Mouse (Mus musculus): ENCODE measurements around the gene Ptprn2. TPM values are rescaled to one million over a fixed set of nuclear protein-coding genes. Genes with fewer than 3 reads are reported as not detected.

The Ptprn2 gene
- polyA plus RNA-seq, 1 experiment from 2014 or later = 14.9 TPM

DNA sequence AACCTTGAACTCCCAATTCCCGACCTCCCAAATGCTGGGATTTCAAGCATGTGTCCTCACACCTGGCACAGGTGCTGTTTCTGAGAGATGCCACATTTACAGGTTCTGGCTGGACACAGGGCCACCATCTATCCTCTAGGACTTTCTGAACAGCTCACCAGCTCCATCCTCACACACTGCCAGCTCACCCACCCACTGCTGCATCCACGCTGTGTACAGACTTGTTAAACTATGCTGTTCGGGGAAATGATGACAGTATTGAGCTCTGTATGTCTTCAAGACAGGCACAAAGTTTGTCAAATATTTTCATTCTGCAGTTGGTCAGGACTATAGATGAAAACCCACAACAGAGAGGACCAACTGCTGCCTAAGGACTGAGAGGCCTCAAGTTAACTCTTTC is 751.5 kb downstream of the Ptprn2 start:
- no peak for ATAC-seq
- peaks cover 85% of the 10 kb centered on the region for H3K36me3 ChIP-seq

DNA sequence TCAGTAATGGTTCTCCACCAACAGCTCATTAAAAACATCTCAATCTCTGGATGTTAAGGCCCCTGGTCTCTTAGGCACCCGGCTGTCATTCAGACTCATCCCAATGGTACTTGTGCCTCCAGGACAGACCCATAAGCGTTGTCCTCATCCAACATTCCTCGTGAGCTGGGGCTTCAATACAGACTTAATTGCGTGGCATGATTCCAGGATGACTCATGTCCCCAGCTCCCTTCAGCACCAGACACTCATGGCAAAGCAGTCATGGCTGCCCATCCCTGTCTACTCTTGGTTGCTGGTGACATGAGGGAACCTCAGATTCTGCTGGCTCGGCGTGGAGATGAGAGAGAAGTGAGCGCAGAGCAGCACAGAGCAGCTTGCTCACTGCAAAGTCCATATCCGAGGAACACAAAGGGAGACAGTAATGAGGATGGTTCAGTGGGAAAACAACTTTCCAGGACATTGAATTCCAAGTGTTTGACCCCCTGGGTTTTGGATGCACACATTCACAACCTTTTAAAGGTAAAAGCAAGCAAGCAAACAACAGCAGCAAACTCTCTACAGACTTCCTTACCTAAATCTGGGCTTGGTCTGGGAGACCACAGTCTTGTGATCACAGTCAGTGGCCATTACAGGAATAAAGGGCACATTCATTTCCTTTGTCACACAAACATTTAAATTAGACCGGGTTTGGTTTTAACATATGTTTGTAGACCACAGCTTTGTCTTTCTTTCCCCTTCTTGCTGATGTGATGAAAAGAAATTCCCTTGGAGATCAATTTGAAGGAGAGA is 754.6 kb downstream of the Ptprn2 start:
- H3K4me1 ChIP-seq (replicated peaks) = peaks cover 31% of the 10 kb centered on the region
- H3K27ac ChIP-seq = peak overlapping the region; percentile 69
- ATAC-seq = no peak
- no peak overlapping the region for H3K4me2 ChIP-seq (replicated peaks)
- no peaks in the 10 kb centered on the region for H3K27me3 ChIP-seq
- H3K4me3 ChIP-seq (replicated peaks) = no peak overlapping the region
- no peak overlapping the region for H3K9ac ChIP-seq (replicated peaks)
- 73% methylated on average over 9 of the region's 9 CpGs for WGBS
- no peaks in the 10 kb centered on the region for H3K9me3 ChIP-seq
- peaks cover 75% of the 10 kb centered on the region for H3K36me3 ChIP-seq

More for the DNA sequence above, 751.5 kb downstream of the Ptprn2 start:
- H3K4me2 ChIP-seq (replicated peaks) = no peak overlapping the region
- H3K9ac ChIP-seq (replicated peaks) = no peak overlapping the region
- 91% methylated on average over 3 of the region's 3 CpGs for WGBS
- H3K4me3 ChIP-seq (replicated peaks) = no peak overlapping the region
- peaks cover 28% of the 10 kb centered on the region for H3K4me1 ChIP-seq (replicated peaks)
- no peak overlapping the region for H3K27ac ChIP-seq
- no peaks in the 10 kb centered on the region for H3K27me3 ChIP-seq
- no peaks in the 10 kb centered on the region for H3K9me3 ChIP-seq

DNA sequence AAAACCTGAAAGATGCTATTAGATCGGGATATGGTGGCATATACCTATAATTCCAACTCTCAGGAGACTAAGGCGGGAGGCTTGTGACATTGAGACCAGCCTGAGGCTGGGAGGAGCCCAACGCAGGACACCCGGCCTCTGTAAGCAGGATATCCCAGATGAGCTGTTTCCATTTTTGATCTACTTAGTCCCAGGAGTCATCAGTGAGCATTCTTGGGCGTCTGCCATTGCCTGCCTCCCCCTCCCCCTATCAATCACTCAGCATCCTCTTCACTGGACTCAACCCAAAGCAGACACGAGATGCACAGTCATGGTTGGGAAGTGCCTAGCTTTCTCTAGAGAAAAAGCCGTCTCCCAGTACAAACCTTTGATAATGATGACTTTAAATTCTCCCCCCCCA is 756.7 kb downstream of the Ptprn2 start:
- 46% methylated on average over 7 of the region's 7 CpGs for WGBS
- peaks cover 33% of the 10 kb centered on the region for H3K4me1 ChIP-seq (replicated peaks)
- H3K4me3 ChIP-seq (replicated peaks) = no peak overlapping the region
- H3K27me3 ChIP-seq = no peaks in the 10 kb centered on the region
- H3K9me3 ChIP-seq = no peaks in the 10 kb centered on the region
- no peak overlapping the region for H3K9ac ChIP-seq (replicated peaks)
- peaks cover 55% of the 10 kb centered on the region for H3K36me3 ChIP-seq
- no peak for ATAC-seq
- peak overlapping the region; percentile 30; the same call in 1 of the 2 replicates for H3K27ac ChIP-seq
- H3K4me2 ChIP-seq (replicated peaks) = no peak overlapping the region

DNA sequence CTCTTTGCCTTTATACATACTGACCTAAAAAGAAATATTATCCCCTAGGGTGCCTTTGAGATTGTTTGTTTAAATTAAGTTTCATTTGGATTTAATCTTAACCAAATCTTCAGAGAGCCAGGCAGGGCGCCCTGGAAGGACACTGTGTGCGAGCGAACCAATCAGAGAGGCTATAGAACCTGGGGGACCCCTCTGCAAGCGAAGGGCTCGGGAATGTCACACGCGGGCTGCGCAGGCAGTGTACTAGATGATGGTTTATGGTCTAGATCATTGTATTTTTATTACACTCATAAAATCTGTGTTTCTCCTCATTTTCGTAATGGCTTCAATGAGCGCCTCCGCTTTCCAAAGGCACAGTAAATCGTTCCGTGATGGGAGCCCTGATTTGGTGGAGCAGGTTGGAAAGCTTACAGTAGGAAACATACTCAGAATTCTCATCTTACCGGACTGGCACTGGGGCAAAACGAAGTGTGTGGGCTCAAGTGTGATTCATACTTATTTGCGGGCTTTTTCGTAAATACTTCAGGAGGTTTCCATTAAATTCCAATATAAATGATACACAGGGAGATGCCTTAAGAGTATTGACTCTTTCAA is 760.5 kb downstream of the Ptprn2 start:
- peaks cover 51% of the 10 kb centered on the region for H3K36me3 ChIP-seq
- no peaks in the 10 kb centered on the region for H3K9me3 ChIP-seq
- H3K9ac ChIP-seq (replicated peaks) = no peak overlapping the region
- no peak for ATAC-seq
- H3K4me2 ChIP-seq (replicated peaks) = no peak overlapping the region
- WGBS = 87% methylated on average over 17 of the region's 17 CpGs
- peaks cover 40% of the 10 kb centered on the region for H3K4me1 ChIP-seq (replicated peaks)
- peak overlapping the region; percentile 48; the same call in 1 of the 2 replicates for H3K27ac ChIP-seq
- no peak overlapping the region for H3K4me3 ChIP-seq (replicated peaks)
- no peaks in the 10 kb centered on the region for H3K27me3 ChIP-seq

DNA sequence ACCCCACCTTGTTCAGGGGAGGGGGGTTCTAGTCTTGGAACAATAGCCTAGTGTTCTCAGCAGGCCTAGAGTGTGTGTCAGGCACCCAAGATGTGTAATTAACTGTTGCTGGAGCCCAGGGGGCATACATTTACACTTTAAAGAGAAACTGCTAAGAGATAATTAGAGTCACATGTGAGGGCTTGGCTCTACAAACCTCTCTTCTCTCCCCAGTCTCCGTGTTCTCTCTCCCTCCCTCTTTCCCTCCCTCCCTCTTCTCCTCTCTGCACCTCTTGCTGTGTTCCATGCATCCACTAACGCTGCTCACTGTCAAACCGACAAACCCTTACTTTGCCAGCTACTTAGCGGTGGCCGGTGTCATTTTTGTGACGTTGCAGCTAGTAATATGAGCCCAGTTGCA is 764.9 kb downstream of the Ptprn2 start:
- Histone ChIP-seq H3K9ac (replicated peaks) (no peak overlapping the region), H3K27me3 (no peaks in the 10 kb centered on the region), H3K9me3 (no peaks in the 10 kb centered on the region), H3K4me3 (replicated peaks) (no peak overlapping the region), H3K27ac (peak overlapping the region; percentile 84), H3K4me2 (replicated peaks) (no peak overlapping the region), H3K36me3 (peaks cover 55% of the 10 kb centered on the region), H3K4me1 (replicated peaks) (peaks cover 62% of the 10 kb centered on the region)
- peak; percentile 46 for ATAC-seq
- WGBS = 18% methylated on average over 6 of the region's 6 CpGs

DNA sequence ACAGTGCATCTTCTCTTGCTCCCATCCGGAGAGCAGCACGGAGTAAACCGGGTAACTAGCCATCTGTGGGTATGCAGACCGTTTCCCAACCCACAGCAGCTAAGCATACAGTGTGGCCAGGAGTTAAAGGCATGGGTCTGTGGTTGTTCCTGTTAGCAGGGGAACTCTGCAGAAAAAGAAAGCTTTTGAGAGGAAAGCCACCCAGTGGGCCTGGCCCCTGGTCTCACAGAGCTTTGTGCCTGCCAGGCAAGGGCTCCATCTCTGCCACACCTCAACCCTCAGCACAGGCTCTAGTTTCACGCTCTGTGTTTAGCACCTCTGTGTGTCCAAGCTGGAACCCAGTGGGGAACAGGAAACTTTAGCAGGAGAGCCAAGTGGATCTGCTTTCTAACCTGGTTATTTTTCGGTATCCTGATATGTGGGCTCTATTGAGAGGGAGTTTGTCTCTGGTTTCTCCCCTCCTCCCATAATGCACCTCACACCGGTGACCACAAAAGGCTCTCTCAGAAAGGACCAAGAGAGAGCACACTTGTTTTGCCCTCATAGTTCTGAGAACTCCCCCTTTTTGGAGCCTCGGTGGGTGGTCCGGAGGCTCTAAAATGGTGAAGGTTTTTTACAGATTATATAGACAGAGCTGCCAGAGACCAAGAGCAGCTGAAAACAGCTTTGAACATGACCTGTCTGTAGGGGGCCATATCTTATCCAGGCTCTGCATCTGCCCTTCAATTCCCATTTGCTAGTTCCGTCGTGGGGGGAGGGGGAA is 766.3 kb downstream of the Ptprn2 start:
- no peaks in the 10 kb centered on the region for H3K27me3 ChIP-seq
- H3K9me3 ChIP-seq = no peaks in the 10 kb centered on the region
- peak; percentile 12; the same call in 1 of the 2 replicates for ATAC-seq
- H3K4me2 ChIP-seq (replicated peaks) = no peak overlapping the region
- peaks cover 63% of the 10 kb centered on the region for H3K36me3 ChIP-seq
- peaks cover 73% of the 10 kb centered on the region for H3K4me1 ChIP-seq (replicated peaks)
- no peak overlapping the region for H3K4me3 ChIP-seq (replicated peaks)
- peak overlapping the region; percentile 24 for H3K9ac ChIP-seq (replicated peaks)
- peak overlapping the region; percentile 84 for H3K27ac ChIP-seq
- WGBS = 21% methylated on average over 11 of the region's 11 CpGs

DNA sequence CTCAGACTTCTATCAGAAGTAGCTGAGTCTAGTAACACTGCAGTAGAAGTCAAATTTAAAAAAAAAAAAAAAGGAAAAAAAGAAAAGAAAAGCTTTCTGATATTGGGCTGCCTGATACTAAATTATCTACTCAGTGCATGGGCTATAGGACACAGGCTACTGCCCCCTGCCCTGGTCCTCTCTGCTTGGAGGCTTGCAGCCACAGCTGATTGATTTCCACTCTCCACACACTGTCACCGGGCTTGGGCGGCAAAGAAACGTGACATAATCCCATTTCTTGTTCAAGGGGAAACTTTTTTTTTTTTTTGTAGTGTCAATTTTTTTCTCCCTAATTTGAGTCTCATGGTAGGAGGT is 766.9 kb downstream of the Ptprn2 start:
- H3K9ac ChIP-seq (replicated peaks) = no peak overlapping the region
- H3K4me1 ChIP-seq (replicated peaks) = peaks cover 78% of the 10 kb centered on the region
- H3K9me3 ChIP-seq = no peaks in the 10 kb centered on the region
- H3K27ac ChIP-seq = peak overlapping the region; percentile 84
- ATAC-seq = no peak
- no peaks in the 10 kb centered on the region for H3K27me3 ChIP-seq
- WGBS = 3% methylated on average over 3 of the region's 3 CpGs
- no peak overlapping the region for H3K4me2 ChIP-seq (replicated peaks)
- peaks cover 60% of the 10 kb centered on the region for H3K36me3 ChIP-seq
- no peak overlapping the region for H3K4me3 ChIP-seq (replicated peaks)

DNA sequence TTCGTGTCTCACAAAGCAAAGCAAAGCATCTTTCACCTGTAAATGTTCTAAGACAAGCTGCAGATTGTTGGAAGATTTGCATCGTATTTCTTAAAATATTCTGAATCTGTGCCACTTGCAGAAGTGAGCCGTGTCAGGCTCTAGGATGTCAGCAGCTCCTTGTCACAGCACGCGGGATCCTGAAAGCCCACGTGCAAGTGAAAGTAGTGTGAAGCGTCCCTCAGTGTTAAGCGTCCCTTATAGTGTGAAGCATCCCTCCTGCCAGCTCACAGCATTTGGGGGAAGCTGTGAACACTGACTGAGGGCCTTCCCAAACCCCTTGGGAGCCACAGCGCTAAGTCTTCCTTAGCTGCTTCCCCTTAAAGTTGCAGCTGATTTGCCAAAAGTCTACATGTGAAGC is 768.8 kb downstream of the Ptprn2 start:
- WGBS = 69% methylated on average over 9 of the region's 9 CpGs
- Histone ChIP-seq H3K36me3 (peaks cover 42% of the 10 kb centered on the region), H3K27ac (peak overlapping the region; percentile 91), H3K4me3 (replicated peaks) (no peak overlapping the region), H3K4me2 (replicated peaks) (no peak overlapping the region), H3K27me3 (no peaks in the 10 kb centered on the region), H3K9ac (replicated peaks) (0 out of 2 replicates have a peak overlapping the region, but pooled peaks have one; percentile 10), H3K4me1 (replicated peaks) (peaks cover 98% of the 10 kb centered on the region), H3K9me3 (no peaks in the 10 kb centered on the region)
- ATAC-seq = no peak

DNA sequence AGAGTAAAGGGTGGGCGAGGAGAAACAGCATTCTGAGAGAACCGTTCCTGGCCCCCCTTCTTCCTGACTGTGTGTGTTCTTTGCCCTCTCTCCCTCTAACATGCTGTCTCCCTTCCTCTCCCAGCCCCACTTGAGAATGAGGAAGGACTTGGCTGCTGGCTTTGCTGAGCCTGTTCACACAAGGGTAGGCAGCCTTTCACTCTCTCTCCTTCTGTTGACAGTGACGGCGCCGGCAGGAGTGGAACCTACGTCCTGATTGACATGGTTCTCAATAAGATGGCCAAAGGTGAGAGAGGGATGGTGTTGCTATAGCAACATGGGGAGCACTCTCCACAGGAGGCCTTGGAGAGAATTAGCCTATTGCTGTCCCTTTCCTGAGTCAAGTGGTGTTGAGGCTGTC is 769.8 kb downstream of the Ptprn2 start:
- Histone ChIP-seq H3K36me3 (peaks cover 38% of the 10 kb centered on the region), H3K27ac (peak overlapping the region; percentile 91), H3K4me2 (replicated peaks) (no peak overlapping the region), H3K4me1 (replicated peaks) (peaks cover 98% of the 10 kb centered on the region), H3K27me3 (no peaks in the 10 kb centered on the region), H3K9ac (replicated peaks) (peak overlapping the region; percentile 39), H3K4me3 (replicated peaks) (no peak overlapping the region), H3K9me3 (no peaks in the 10 kb centered on the region)
- ATAC-seq = peak; percentile 8; the same call in 1 of the 2 replicates
- WGBS = 8% methylated on average over 6 of the region's 6 CpGs

DNA sequence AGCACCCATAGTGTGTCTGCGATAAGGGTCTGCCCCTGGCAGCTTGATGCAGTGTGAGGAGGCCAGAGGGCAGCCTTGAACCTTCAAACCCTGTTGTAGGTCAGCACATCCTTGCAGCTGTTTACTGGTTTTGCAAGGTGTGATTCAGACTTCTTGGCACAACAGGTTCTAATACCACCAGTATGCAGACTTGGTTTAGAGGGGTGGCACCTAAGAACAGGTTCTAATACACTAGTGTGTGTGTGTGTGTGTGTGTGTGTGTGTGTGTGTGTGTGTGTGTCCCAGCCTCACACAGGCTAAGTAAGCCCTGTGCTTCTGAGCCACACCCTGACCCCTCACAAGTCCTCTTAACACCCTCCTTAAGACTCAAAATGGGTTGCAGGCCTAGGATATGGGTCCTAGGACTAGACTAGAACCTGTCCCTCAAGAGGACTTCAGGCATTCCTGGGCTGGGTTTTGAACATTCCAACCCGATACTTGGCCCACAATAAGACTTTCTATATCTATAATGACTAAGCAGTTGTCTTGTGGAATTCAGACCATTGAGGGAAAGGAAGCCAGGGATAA is 770.3 kb downstream of the Ptprn2 start:
- Histone ChIP-seq H3K9ac (replicated peaks) (0 out of 2 replicates have a peak overlapping the region, but pooled peaks have one; percentile 46), H3K36me3 (peaks cover 41% of the 10 kb centered on the region), H3K9me3 (no peaks in the 10 kb centered on the region), H3K4me3 (replicated peaks) (no peak overlapping the region), H3K4me1 (replicated peaks) (peaks cover 96% of the 10 kb centered on the region), H3K4me2 (replicated peaks) (no peak overlapping the region), H3K27me3 (no peaks in the 10 kb centered on the region), H3K27ac (peak overlapping the region; percentile 91)
- WGBS = 47% methylated on average over 2 of the region's 2 CpGs
- 0 out of 2 replicates have a peak, but pooled peaks have one; percentile 2 for ATAC-seq

DNA sequence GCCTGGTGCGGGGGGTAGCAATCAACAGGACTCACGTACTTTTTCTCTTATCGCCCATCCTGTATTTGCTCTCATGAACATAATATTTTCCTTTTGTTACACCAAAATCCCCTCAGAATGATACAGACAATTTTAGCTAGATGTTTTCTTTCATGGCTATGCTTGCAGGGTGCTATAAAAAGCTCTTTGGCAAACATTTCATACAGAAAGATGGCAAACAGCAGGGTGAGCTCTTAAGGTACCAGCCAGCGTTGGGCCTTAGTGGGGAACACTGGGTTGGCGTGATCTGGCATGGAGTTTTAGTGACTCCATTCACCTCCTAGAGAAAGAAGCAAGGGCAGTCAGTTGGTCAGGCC is 771.3 kb downstream of the Ptprn2 start:
- Histone ChIP-seq H3K9me3 (no peaks in the 10 kb centered on the region), H3K4me2 (replicated peaks) (no peak overlapping the region), H3K4me3 (replicated peaks) (no peak overlapping the region), H3K27me3 (no peaks in the 10 kb centered on the region), H3K9ac (replicated peaks) (peak overlapping the region; percentile 57), H3K36me3 (peaks cover 50% of the 10 kb centered on the region), H3K27ac (peak overlapping the region; percentile 97), H3K4me1 (replicated peaks) (peaks cover 91% of the 10 kb centered on the region)
- no peak for ATAC-seq
- WGBS = 23% methylated on average over 5 of the region's 5 CpGs

Measured in midbrain, embryonic 13.5 days (tissue).